Mouse (Mus musculus) 3T3-L1 (cell line): Measurements from ENCODE around the gene Ifngr1.

Experiments
- DNase-seq: peaks from one replicate; pipeline ENCODE4 v3.0.0-alpha.2; 2015; ENCODE audit warnings: low read depth, low spot score

Gene Ifngr1

GRCm38 (mm10) chr10:19639630-19640029 lies 47.9 kb downstream of the Ifngr1 start:
- no peak for DNase-seq

GRCm38 (mm10) chr10:19645119-19645518 lies 53.4 kb downstream of the Ifngr1 start:
- DNase-seq: no peak

- DNase-seq: no peak
Observed at GRCm38 (mm10) chr10:19657426-19657825, 65.7 kb downstream of the Ifngr1 start.
